Mouse (Mus musculus): Measurements from ENCODE around the gene Hpn.

- TF ChIP-seq CTCF (IDR thresholded peaks at IDR 0.05; ENCODE audit: insufficient read depth, low read depth, low read length) = no peak
- TF ChIP-seq POLR2A (IDR thresholded peaks at IDR 0.05; ENCODE audit: insufficient read depth, low read depth, low read length) = no peak
Measured at GRCm38 (mm10) chr7:31058211-31058610, 56.9 kb downstream of the Hpn start.
